Mouse (Mus musculus) forebrain, postnatal 0 days (tissue): ENCODE results near the gene Trub1. TPM values are rescaled to one million over a fixed set of nuclear protein-coding genes. Genes with fewer than 3 reads are reported as not detected.

Source experiments
- ATAC-seq: fragments of 200-750 bp; cut with Nextera tagmentation; 2 replicates; pipeline ENCODE4 v1.8.0; 2017; ENCODE audit warnings: mild to moderate bottlenecking, moderate library complexity
- DNase-seq: peaks from one replicate; pipeline ENCODE4 v3.0.0-alpha.2; 2015
- H3K27ac ChIP-seq: fragments of 300-500 bp; sonication (generic); 2 replicates; pipeline ENCODE4 v1.5.1; 2014; ENCODE audit warnings: low read depth, mild to moderate bottlenecking, antibody characterized with exemption, low read length, moderate library complexity, mixed read lengths
- H3K27me3 ChIP-seq: fragments of 300-500 bp; sonication (generic); 2 replicates; pipeline ENCODE4 v1.6.1; 2014; ENCODE audit warnings: mild to moderate bottlenecking, low read length, mixed read lengths; ENCODE audit not compliant: insufficient read depth
- H3K36me3 ChIP-seq: fragments of 300-500 bp; sonication (generic); 2 replicates; pipeline ENCODE4 v1.6.1; 2014; ENCODE audit warnings: mild to moderate bottlenecking, moderate library complexity; ENCODE audit not compliant: insufficient read depth
- H3K4me1 ChIP-seq: fragments of 300-500 bp; sonication (generic); 2 replicates; pipeline ENCODE4 v1.6.1; 2014; ENCODE audit warnings: antibody characterized with exemption; ENCODE audit not compliant: insufficient read depth
- H3K4me2 ChIP-seq: fragments of 300-500 bp; sonication (generic); 2 replicates; pipeline ENCODE4 v1.6.1; 2014; ENCODE audit warnings: low read depth, mild to moderate bottlenecking, moderate library complexity
- H3K4me3 ChIP-seq: fragments of 300-500 bp; sonication (generic); 2 replicates; pipeline ENCODE4 v1.5.1; 2014; ENCODE audit warnings: low read depth, low read length, mixed read lengths
- H3K9ac ChIP-seq: fragments of 300-500 bp; sonication (generic); 2 replicates; pipeline ENCODE4 v1.6.1; 2014; ENCODE audit warnings: mild to moderate bottlenecking
- H3K9me3 ChIP-seq: fragments of 300-500 bp; sonication (generic); 2 replicates; pipeline ENCODE4 v1.6.1; 2016; ENCODE audit warnings: low read length
- CTCF ChIP-seq: sonication (generic); IDR thresholded peaks from 2 replicates; pipeline ENCODE4 v1.5.1; 2016; ENCODE audit warnings: antibody characterized with exemption, control low read depth, low read depth
- WGBS: fragments of 180-500 bp; shearing (Covaris S2); extraction: QIAGEN DNeasy Blood & Tissue Kit; methylation state at CpG from one replicate; pipeline ENCODE4 v1.1.7; 2014; 5-methylcytosine and 5-hydroxymethylcytosine counted together
- polyA plus RNA-seq: library from polyadenylated mRNA; unstranded; fragments of >200 nt; fragmentation: Nextera tagmentation; extraction: Ambion mirVana; gene quantifications from 2 replicates; pipeline ENCODE4 v1.2.1, GENCODE M21; 2015
- total RNA-seq: library from RNA; depleted of rRNA; stranded (reverse); fragments of >200 nt; gene quantifications from 2 replicates; pipeline ENCODE4 v1.2.3, GENCODE M21; 2014

Trub1 gene
- total and polyA plus RNA-seq, 2 experiments from 2014 or later = 21.5 to 27.7 TPM

- Histone ChIP-seq H3K36me3 (no peaks in the 10 kb centered on the region), H3K9ac (no peak overlapping the region), H3K27me3 (no peaks in the 10 kb centered on the region), H3K9me3 (no peaks in the 10 kb centered on the region), H3K4me2 (no peak overlapping the region), H3K27ac (no peak overlapping the region), H3K4me3 (no peak overlapping the region), H3K4me1 (no peaks in the 10 kb centered on the region)
- TF ChIP-seq CTCF = no peak
- ATAC-seq (peak; percentile 93), DNase-seq (peak; percentile 66)
Measured at GRCm38 (mm10) chr19:57521721-57522120, 69.0 kb downstream of the Trub1 start.

GRCm38 (mm10) chr19:57523363-57523762 lies 70.7 kb downstream of the Trub1 start:
- Histone ChIP-seq H3K4me3 (no peak overlapping the region), H3K4me2 (no peak overlapping the region), H3K27ac (no peak overlapping the region), H3K9me3 (no peaks in the 10 kb centered on the region), H3K27me3 (no peaks in the 10 kb centered on the region), H3K4me1 (no peaks in the 10 kb centered on the region), H3K36me3 (no peaks in the 10 kb centered on the region), H3K9ac (no peak overlapping the region)
- ATAC-seq = peak; percentile 21; the same call in 1 of the 2 replicates
- peak; percentile 62 for DNase-seq
- WGBS = 36% methylated on average over 17 of the region's 17 CpGs
- TF ChIP-seq CTCF = no peak

- 78% methylated on average over 2 of the region's 2 CpGs for WGBS
- ATAC-seq = no peak
- H3K36me3 ChIP-seq = no peaks in the 10 kb centered on the region
Measured at GRCm38 (mm10) chr19:57525693-57526092, 73.0 kb downstream of the Trub1 start.

DNA sequence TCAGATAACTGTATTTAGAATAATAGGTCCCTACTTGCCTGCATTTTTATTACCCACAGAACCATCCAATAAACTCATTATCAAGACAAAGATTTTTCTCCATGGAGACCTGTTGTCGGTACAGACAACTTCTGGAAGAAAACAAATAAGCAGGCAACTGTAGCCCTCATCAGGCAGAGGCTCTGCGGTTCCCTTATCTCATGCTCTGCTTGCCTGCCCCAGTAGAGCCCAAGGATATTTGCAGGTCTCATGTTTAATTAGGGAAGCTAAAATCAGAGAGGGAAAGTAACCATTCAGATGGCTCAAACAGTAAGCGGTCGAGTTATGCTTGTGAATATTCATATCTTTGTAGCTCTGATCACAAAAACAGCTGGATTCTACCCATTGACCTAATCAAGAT lies 77.5 kb downstream of the Trub1 start:
- no peaks in the 10 kb centered on the region for H3K36me3 ChIP-seq
- H3K27ac ChIP-seq = no peak overlapping the region
- TF ChIP-seq CTCF = no peak
- no peak overlapping the region for H3K4me2 ChIP-seq
- H3K4me1 ChIP-seq = no peaks in the 10 kb centered on the region
- WGBS = 76% methylated on average over 4 of the region's 4 CpGs
- DNase-seq (no peak), ATAC-seq (no peak)
- no peak overlapping the region for H3K9ac ChIP-seq
- no peak overlapping the region for H3K4me3 ChIP-seq
- no peaks in the 10 kb centered on the region for H3K27me3 ChIP-seq
- H3K9me3 ChIP-seq = no peaks in the 10 kb centered on the region

More at GRCm38 (mm10) chr19:57525693-57526092, 73.0 kb downstream of the Trub1 start:
- Histone ChIP-seq H3K4me1 (no peaks in the 10 kb centered on the region), H3K27ac (no peak overlapping the region), H3K9ac (no peak overlapping the region), H3K27me3 (no peaks in the 10 kb centered on the region), H3K9me3 (no peaks in the 10 kb centered on the region), H3K4me3 (no peak overlapping the region), H3K4me2 (no peak overlapping the region)
- no peak for DNase-seq
- TF ChIP-seq CTCF = no peak

- Histone ChIP-seq H3K9ac (no peak overlapping the region), H3K27me3 (no peaks in the 10 kb centered on the region), H3K4me1 (peaks cover 4% of the 10 kb centered on the region; the same call in 1 of the 2 replicates), H3K36me3 (no peaks in the 10 kb centered on the region), H3K9me3 (no peaks in the 10 kb centered on the region), H3K4me2 (no peak overlapping the region), H3K27ac (no peak overlapping the region), H3K4me3 (no peak overlapping the region)
- no peak for DNase-seq
- ATAC-seq = no peak
- WGBS = 84% methylated on average over 7 of the region's 7 CpGs
- no peak for TF ChIP-seq CTCF
Measured at GRCm38 (mm10) chr19:57534262-57534661, 81.5 kb downstream of the Trub1 start.

GRCm38 (mm10) chr19:57536512-57536911 lies 83.8 kb downstream of the Trub1 start:
- H3K36me3 ChIP-seq = no peaks in the 10 kb centered on the region
- no peak overlapping the region for H3K9ac ChIP-seq
- H3K27ac ChIP-seq = no peak overlapping the region; the same call in 1 of the 2 replicates
- no peak overlapping the region for H3K4me2 ChIP-seq
- TF ChIP-seq CTCF = no peak
- WGBS = 18% methylated on average over 5 of the region's 5 CpGs
- H3K27me3 ChIP-seq = no peaks in the 10 kb centered on the region
- peak; percentile 38 for ATAC-seq
- no peak for DNase-seq
- H3K4me1 ChIP-seq = peaks cover 4% of the 10 kb centered on the region; the same call in 1 of the 2 replicates
- no peaks in the 10 kb centered on the region for H3K9me3 ChIP-seq
- no peak overlapping the region for H3K4me3 ChIP-seq

DNA sequence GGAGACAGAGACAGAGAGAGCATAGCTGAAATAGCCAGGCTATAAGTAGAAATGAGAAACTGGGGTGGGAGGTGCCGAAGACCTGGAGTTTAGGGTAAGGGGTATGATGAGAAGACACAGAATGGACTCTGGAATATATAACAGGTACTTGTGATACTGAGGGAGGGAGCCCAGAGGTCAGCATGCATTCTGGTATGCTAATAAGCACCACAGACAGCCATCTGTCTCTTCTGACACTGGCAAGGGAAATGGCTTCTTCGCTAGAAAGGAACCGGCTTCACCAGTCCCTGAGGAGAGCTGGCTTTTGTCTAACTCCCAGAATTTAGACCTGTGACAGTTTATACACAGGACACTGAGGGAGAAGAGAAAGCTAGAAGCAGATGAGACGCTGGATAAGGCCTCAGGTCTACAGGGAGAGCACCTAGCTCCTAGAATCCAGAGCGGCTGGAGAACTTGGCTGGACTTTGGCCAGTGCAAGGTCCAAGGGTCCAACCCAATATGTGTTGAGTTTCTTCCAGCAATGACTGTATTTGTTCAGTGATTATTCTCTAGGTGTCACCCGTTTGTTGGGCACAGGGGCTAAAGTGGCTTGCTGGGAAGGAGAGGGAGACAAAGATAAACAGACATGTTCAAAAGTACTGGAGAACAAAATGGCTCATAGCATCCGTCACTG lies 84.9 kb downstream of the Trub1 start:
- TF ChIP-seq CTCF = no peak
- DNase-seq (no peak), ATAC-seq (no peak)
- peaks cover 4% of the 10 kb centered on the region; the same call in 1 of the 2 replicates for H3K4me1 ChIP-seq
- no peak overlapping the region for H3K4me2 ChIP-seq
- H3K9me3 ChIP-seq = no peaks in the 10 kb centered on the region
- no peaks in the 10 kb centered on the region for H3K27me3 ChIP-seq
- no peak overlapping the region for H3K27ac ChIP-seq
- H3K4me3 ChIP-seq = no peak overlapping the region
- H3K36me3 ChIP-seq = no peaks in the 10 kb centered on the region
- no peak overlapping the region for H3K9ac ChIP-seq
- WGBS = 73% methylated on average over 7 of the region's 7 CpGs
